Mouse (Mus musculus) CD8-positive naive resting alpha-beta T cell, adult 57 days (primary cell): Measurements from ENCODE around the gene Clec4b2. TPM values are rescaled to one million over a fixed set of nuclear protein-coding genes. Genes with fewer than 3 reads are reported as not detected.

Source experiments
- total RNA-seq: library from RNA; stranded (reverse); gene quantifications from one replicate; pipeline ENCODE4 v1.2.4, GENCODE M21; 2023

Gene Clec4b2
- total RNA-seq, result not detected

GRCm38 (mm10) chr6:123172593-123172992, at the start of gene Clec4b2:
Clec4b2 (plus strand) TSS chr6:123172893.

DNA sequence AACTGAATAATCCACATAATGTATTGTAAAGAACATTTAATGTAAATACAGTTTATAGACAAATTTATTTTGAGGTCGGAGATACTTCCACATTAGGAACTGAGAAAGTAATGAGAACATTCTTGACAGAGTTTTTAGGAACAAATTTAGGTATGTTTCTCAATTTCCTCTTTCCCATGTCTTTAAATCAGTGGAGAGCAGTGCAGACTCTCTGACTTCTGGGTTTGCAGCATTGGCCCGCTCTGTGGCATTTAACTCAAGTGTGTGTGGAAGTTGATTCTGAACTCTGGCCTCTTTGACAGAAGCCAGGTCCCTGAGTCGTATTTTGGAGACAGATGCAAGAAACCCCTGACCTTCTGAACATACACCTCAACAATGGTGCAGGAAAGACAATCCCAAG, 57.0 kb downstream of the Clec4b2 start, which contains the start of gene Clec4n:
Gene Clec4n, plus strand, starts transcription at position 200 of the 400 bp plus-strand sequence.

Other genes with a start within 250 kb of the Clec4b2 start
- gene Clec4a3, start 220.4 kb upstream of the Clec4b2 start, total RNA-seq, result 1.7 TPM
- 1.0 TPM for gene Clec4a4, start 182.5 kb upstream of the Clec4b2 start, total RNA-seq
- gene Clec4b1, start 122.9 kb upstream of the Clec4b2 start, total RNA-seq, result not detected
- gene Clec4a2, start 66.5 kb upstream of the Clec4b2 start, total RNA-seq, result 1.5 TPM
- 0.61 TPM for gene Clec4n, start 57.0 kb downstream of the Clec4b2 start, total RNA-seq
- not detected for gene Clec4d, start 89.2 kb downstream of the Clec4b2 start, total RNA-seq
- gene Clec4e, start 117.0 kb downstream of the Clec4b2 start, total RNA-seq, result 2.7 TPM
- gene Vmn2r19, start 135.4 kb downstream of the Clec4b2 start, total RNA-seq, result not detected
- gene Vmn2r20, start 245.2 kb downstream of the Clec4b2 start, total RNA-seq, result 0.03 TPM